Mouse (Mus musculus) lung, postnatal 0 days (tissue): ENCODE results near the gene B3gnt3. TPM values are rescaled to one million over a fixed set of nuclear protein-coding genes. Genes with fewer than 3 reads are reported as not detected.
A peak's percentile ranks its signal among the peaks of the same experiment; 100 is the strongest.
"Not testable (repeated sequence)": the region's sequence is repeated elsewhere in the genome, so short reads cannot be mapped to it uniquely, and the experiment has no call there.

Experiments
- ATAC-seq: fragments of 200-750 bp; cut with Nextera tagmentation; 2 replicates; pipeline ENCODE4 v1.8.0; 2017; ENCODE audit warnings: moderate library complexity
- DNase-seq: peaks from one replicate; pipeline ENCODE4 v3.0.0-alpha.2; 2016; ENCODE audit warnings: low spot score
- H3K27ac ChIP-seq: fragments of 300-500 bp; sonication (generic); 2 replicates; pipeline ENCODE4 v1.5.1; 2014; ENCODE audit warnings: antibody characterized with exemption, mild to moderate bottlenecking, low read length, mixed read lengths
- H3K27me3 ChIP-seq: fragments of 300-500 bp; sonication (generic); replicated peaks from 2 replicates; pipeline ENCODE4 v1.6.1; 2014; ENCODE audit warnings: low read length, mixed read lengths; ENCODE audit not compliant: insufficient read depth
- H3K36me3 ChIP-seq: fragments of 300-500 bp; sonication (generic); 2 replicates; pipeline ENCODE4 v1.6.1; 2014; ENCODE audit warnings: low read length, mixed read lengths; ENCODE audit not compliant: insufficient read depth
- H3K4me1 ChIP-seq: fragments of 300-500 bp; sonication (generic); 2 replicates; pipeline ENCODE4 v1.6.1; 2014; ENCODE audit warnings: antibody characterized with exemption, low read depth, low read length, mixed read lengths; ENCODE audit not compliant: insufficient read depth
- H3K4me2 ChIP-seq: fragments of 300-500 bp; sonication (generic); replicated peaks from 2 replicates; pipeline ENCODE4 v1.6.1; 2014; ENCODE audit warnings: low read depth, mild to moderate bottlenecking, low read length, moderate library complexity, mixed read lengths
- H3K4me3 ChIP-seq: fragments of 300-500 bp; sonication (generic); 2 replicates; pipeline ENCODE4 v1.5.1; 2014; ENCODE audit warnings: low read depth, low read length
- H3K9ac ChIP-seq: fragments of 300-500 bp; sonication (generic); replicated peaks from 2 replicates; pipeline ENCODE4 v1.6.1; 2014; ENCODE audit warnings: low read depth, mild to moderate bottlenecking
- H3K9me3 ChIP-seq: fragments of 300-500 bp; sonication (generic); 2 replicates; pipeline ENCODE4 v1.6.1; 2016; ENCODE audit warnings: low read length, mixed read lengths
- CTCF ChIP-seq: IDR thresholded peaks from 2 replicates; pipeline ENCODE4 v1.5.1; 2016; ENCODE audit warnings: antibody characterized with exemption, mild to moderate bottlenecking
- EP300 ChIP-seq: IDR thresholded peaks from 2 replicates; pipeline ENCODE4 v1.6.1; 2016; ENCODE audit warnings: antibody characterized with exemption, mild to moderate bottlenecking, control low read depth
- WGBS: fragments of 180-500 bp; shearing (Covaris S2); extraction: QIAGEN DNeasy Blood & Tissue Kit; methylation state at CpG from one replicate; pipeline ENCODE4 v1.1.7; 2014; 5-methylcytosine and 5-hydroxymethylcytosine counted together
- polyA plus RNA-seq: library from polyadenylated mRNA; unstranded; fragments of >200 nt; fragmentation: Nextera tagmentation; extraction: Ambion mirVana; gene quantifications from 2 replicates; pipeline ENCODE4 v1.2.1, GENCODE M21; 2015

The B3gnt3 gene
- 11.7 and 12.1 TPM in 2 replicates for polyA plus RNA-seq

GRCm38 (mm10) chr8:71701414-71702086 is at the start of gene B3gnt3:
Gene B3gnt3, minus strand, starts transcription at chr8:71701789.
- H3K4me1 ChIP-seq = no peaks in the 10 kb centered on the region
- peak within 1 kb of the TSS; percentile 41 for H3K4me3 ChIP-seq
- no peak for DNase-seq
- peaks cover 15% of the 10 kb centered on the region; the same call in 1 of the 2 replicates for H3K27me3 ChIP-seq
- TF ChIP-seq EP300 = no peak
- TF ChIP-seq CTCF = no peak
- H3K9ac ChIP-seq = no peak within 1 kb of the TSS; the same call in none of the 2 replicates
- no peak; the same call in 1 of the 2 replicates for ATAC-seq
- H3K36me3 ChIP-seq = no peaks in the 10 kb centered on the region
- 11% methylated on average over 24 of the region's 34 CpGs for WGBS
- H3K27ac ChIP-seq = peak within 1 kb of the TSS; percentile 71
- peak within 1 kb of the TSS; percentile 60 for H3K4me2 ChIP-seq
- H3K9me3 ChIP-seq = no peaks in the 10 kb centered on the region

GRCm38 (mm10) chr8:71749321-71750075 is 47.9 kb upstream of the B3gnt3 start:
- ATAC-seq, DNase-seq, H3K9me3 ChIP-seq, H3K4me1 ChIP-seq, H3K27ac ChIP-seq, H3K4me2 ChIP-seq, H3K9ac ChIP-seq, H3K4me3 ChIP-seq, H3K36me3 ChIP-seq, H3K27me3 ChIP-seq: not testable (repeated sequence)
- 79% methylated on average over 6 of the region's 6 CpGs for WGBS
- TF ChIP-seq CTCF = 0 out of 2 replicates have a peak, but pooled peaks have one; percentile 7

- not testable (repeated sequence) for H3K9ac ChIP-seq, H3K9me3 ChIP-seq, DNase-seq, ATAC-seq, H3K4me1 ChIP-seq, H3K27ac ChIP-seq, H3K27me3 ChIP-seq, H3K4me2 ChIP-seq, H3K36me3 ChIP-seq, H3K4me3 ChIP-seq
Observed at GRCm38 (mm10) chr8:71747082-71747481, 45.5 kb upstream of the B3gnt3 start.

GRCm38 (mm10) chr8:71745322-71745721 is 43.7 kb upstream of the B3gnt3 start:
- WGBS = 76% methylated on average over 1 of the region's 1 CpGs
- H3K9ac ChIP-seq = no peak overlapping the region

GRCm38 (mm10) chr8:71742783-71743182 is 41.2 kb upstream of the B3gnt3 start:
- Histone ChIP-seq H3K27me3 (no peaks in the 10 kb centered on the region), H3K27ac (no peak overlapping the region), H3K4me2 (no peak overlapping the region), H3K9ac (no peak overlapping the region), H3K36me3 (no peaks in the 10 kb centered on the region), H3K9me3 (no peaks in the 10 kb centered on the region), H3K4me3 (no peak overlapping the region), H3K4me1 (no peaks in the 10 kb centered on the region; the same call in 1 of the 2 replicates)
- ATAC-seq (no peak), DNase-seq (no peak)
- no peak for TF ChIP-seq EP300
- 68% methylated on average over 2 of the region's 2 CpGs for WGBS

More at GRCm38 (mm10) chr8:71745322-71745721, 43.7 kb upstream of the B3gnt3 start:
- no peaks in the 10 kb centered on the region; the same call in 1 of the 2 replicates for H3K4me1 ChIP-seq
- DNase-seq = no peak
- H3K36me3 ChIP-seq = no peaks in the 10 kb centered on the region
- no peak overlapping the region for H3K27ac ChIP-seq
- TF ChIP-seq EP300 = no peak
- TF ChIP-seq CTCF = no peak
- H3K4me3 ChIP-seq = no peak overlapping the region
- no peak overlapping the region for H3K4me2 ChIP-seq
- no peaks in the 10 kb centered on the region for H3K27me3 ChIP-seq
- ATAC-seq = no peak
- H3K9me3 ChIP-seq = no peaks in the 10 kb centered on the region

GRCm38 (mm10) chr8:71741687-71742114 is 40.1 kb upstream of the B3gnt3 start:
- Histone ChIP-seq H3K9ac (no peak overlapping the region), H3K36me3 (no peaks in the 10 kb centered on the region), H3K27ac (no peak overlapping the region), H3K4me3 (no peak overlapping the region; the same call in 1 of the 2 replicates), H3K9me3 (no peaks in the 10 kb centered on the region), H3K4me1 (no peaks in the 10 kb centered on the region; the same call in 1 of the 2 replicates), H3K27me3 (no peaks in the 10 kb centered on the region), H3K4me2 (peak overlapping the region; percentile 43)
- no peak for TF ChIP-seq EP300
- no peak for TF ChIP-seq CTCF
- WGBS = 5% methylated on average over 19 of the region's 19 CpGs
- ATAC-seq (peak; percentile 80), DNase-seq (peak; percentile 60)
